Mouse (Mus musculus) spleen, embryonic (tissue): ENCODE data around the gene Slc7a6os.
"Not testable (repeated sequence)": the region's sequence is repeated elsewhere in the genome, so short reads cannot be mapped to it uniquely, and the experiment has no call there.

Source experiments
- CTCF ChIA-PET: fragments of 350-600 bp; sonication (Branson Sonifier 250); formaldehyde crosslinking; loops from one replicate; lab custom pipeline; 2022; lab: Charles Lee

Slc7a6os gene

DNA sequence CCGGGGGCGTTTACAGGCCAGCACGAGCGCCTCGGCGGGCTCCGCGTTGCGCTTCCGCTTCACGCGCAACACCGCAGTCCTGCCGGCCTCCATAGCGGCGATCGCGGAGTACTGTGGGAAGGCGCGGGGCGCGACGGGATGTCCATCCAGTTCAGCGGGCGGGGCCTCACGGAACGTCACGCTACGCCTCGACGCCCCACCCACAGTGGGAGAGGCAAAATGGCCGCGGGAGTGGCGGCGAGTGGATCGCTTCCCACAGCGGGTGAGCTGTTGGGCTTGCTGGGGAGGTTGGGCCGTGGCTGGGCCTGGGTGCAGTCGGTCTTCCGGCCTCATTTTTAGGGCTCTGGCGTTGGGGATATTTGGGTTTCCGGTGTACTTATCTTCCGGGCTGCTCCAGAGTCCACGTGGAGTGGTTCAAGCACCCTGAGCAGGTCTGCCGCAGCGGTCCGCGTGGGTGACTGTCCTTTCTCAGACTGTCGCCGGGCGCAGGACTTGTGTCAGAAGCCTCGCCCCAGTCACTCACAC, at the start of gene Slc7a6os, which contains the start of gene Prmt7:
Gene Slc7a6os, minus strand, starts transcription at position 115 of the 525 bp plus-strand sequence.
Gene Prmt7, plus strand, starts transcription at position 116 of the 525 bp plus-strand sequence.
- CTCF ChIA-PET = interaction anchor here (0.6 kb wide), 1 partner anchor 8 kb away, joined by 8 read pairs; no protein-coding TSS in a partner anchor

DNA sequence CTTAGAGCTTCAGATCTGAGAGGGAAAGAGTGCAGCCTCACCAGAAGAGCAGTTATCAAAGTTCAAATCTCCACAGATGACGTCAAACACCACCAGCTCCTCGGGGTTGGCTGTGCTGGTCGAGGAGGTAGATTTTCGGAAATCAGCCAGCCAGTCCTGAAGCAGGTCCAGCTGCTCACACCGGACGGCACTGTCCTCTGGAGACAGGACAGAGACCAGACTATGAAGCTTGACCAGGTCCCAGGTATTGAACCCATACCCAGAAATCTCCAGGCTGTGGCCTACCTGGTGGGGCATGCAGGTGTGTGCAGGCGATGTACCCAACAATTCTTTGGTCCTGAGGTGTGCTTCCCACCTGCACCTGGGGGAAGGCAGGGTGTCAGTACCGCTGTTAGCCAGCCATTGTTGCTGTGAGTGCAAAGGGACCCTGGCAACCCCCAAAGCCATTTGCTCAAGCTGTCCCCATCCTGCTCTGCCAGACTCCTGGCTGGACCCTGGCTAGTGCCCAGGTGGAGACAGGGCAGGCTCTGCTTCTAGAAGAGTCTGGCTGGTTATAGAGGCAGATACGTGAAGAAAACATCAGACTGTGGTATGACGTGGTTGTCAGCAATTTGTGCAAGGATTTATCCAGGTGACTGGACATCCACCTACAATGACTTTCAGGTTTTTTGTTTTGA, 49.0 kb upstream of the Slc7a6os start:
- CTCF ChIA-PET = no interaction called here

DNA sequence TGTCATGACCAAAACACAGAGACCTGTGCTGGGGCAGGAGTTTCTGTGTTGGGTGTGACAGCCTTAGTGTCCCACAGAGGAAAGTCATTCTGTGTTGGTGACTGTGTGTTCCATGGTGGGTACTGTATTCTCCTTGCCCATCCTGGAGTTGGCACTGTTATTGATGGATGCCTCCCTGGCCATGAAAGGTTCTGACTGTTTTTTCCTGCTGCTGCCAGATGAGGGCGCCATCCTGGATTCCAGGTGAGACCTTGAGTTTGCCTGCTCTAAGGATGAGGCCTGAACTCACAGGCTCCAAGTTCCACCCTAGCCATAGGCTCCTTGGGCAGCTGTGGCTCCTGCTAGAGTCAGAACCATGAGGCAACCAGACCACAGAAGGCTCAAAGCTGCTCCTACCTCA, 47.4 kb upstream of the Slc7a6os start:
- CTCF ChIA-PET = interaction anchor here (1.6 kb wide), 1 partner anchor 145 kb away, joined by 4 read pairs; no protein-coding TSS in a partner anchor

DNA sequence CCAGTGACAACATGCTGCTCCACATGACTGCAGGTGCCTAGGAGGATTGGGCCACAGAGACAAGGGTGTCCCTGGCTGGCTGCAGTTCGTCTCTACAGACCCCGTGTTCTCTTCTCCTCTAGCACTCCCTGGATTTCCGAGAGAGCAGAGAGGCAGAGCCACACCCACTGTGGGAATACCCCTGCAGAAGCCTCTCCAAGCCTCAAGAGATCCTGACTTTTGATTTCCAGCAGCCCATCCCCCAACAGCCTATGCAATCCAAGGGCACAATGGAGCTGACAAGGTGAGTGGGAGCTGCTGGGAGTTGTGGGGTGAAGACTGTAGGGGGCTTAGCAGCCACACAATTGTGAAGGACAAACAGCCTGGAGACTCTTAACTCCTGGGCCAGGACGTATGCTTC, 39.5 kb upstream of the Slc7a6os start:
- CTCF ChIA-PET = no interaction called here

DNA sequence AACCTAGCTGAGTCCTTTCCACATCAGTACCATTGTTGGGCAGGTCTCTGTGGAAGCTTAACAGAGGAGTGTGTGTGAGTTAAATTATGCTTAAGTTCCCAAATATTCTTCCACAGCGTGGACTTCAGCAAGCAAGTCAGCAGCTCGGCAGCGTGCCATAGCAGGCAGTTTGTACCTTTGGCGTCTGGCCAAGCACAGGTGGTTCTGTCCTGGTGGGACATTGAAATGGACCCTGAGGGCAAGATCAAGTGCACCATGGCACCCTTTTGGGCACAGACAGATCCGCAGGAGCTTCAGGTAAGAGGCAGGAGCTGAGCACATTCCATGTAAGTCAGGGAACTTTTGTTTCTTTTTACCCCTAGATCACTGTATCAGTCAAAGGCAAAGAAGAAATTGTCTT, 26.4 kb upstream of the Slc7a6os start:
- CTCF ChIA-PET = no interaction called here

DNA sequence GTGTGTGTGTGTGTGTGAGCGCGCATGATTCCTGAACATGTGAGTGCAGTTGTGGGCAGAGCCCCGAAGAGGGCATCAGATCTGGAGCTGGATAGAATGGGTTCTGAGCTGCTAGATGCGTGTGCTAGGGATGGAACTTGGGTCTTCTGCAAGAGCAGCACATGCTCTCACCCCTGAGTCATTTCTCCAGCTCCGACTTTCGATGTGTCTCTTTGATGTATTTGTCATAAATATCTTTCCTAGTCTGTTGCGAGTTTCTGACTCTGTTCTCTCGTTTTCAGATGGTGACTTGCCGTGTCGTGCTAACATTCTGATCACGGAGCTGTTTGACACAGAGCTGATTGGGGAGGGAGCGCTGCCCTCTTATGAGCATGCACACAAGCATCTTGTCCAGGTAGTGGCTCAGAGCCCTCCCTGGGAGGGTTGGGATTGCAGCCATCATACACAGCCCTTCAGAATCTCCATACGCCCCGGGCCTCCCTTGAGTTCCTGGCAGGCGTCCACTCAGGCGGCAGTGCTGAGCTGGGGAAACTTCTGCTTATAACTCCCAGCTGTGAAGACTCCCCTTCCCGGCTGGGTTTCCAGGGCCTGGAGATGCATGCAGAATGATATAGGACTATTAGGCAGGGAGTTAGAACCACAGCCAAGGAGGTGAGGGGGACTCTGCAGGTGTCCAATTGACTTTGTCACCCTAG, 24.0 kb upstream of the Slc7a6os start:
- CTCF ChIA-PET = no interaction called here

GRCm38 (mm10) chr8:106232751-106233150, 22.0 kb upstream of the Slc7a6os start:
- CTCF ChIA-PET = interaction anchor here (0.6 kb wide), 1 partner anchor 8 kb away, joined by 4 read pairs; no protein-coding TSS in a partner anchor

DNA sequence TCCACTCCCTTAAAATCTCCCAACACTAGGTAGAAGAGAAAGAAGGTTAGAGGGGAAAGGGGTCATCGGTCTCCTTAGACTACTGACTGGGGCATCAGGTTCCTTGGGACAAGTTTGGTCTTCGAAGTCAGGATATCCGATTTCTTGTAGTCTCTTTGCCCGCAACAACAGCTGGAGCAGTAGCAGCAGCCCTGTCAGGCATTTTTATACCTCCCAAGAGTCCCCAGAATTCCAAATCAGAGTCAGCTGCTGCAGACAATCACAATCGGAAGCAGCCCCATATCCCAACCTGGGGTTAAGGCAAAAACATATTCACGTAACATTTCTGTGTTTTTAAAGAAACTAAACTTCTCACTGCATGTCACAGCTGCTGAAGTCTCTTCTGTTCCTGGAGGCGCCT, 20.8 kb upstream of the Slc7a6os start:
- CTCF ChIA-PET = no interaction called here

GRCm38 (mm10) chr8:106226589-106226988, 15.9 kb upstream of the Slc7a6os start:
- CTCF ChIA-PET = no interaction called here

DNA sequence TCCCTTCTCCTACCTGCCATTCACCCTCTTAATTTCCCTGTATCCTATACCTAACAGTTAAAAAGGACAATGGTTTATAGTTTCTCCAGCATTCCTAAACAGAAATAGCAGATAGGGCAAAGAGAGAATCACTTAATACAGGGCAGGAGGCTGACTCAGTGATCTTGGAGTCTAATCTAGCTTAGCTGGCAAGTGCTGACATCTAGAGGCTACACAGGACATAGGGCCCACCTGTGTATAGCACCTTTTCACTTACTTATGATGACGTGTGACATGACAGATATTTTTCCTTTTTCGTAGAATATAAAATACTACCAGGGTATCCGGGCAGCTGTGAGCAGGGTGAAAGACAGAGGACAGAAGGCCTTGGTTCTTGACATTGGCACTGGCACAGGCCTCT, 8.9 kb upstream of the Slc7a6os start:
- CTCF ChIA-PET = no interaction called here

GRCm38 (mm10) chr8:106213959-106214358, 3.2 kb upstream of the Slc7a6os start:
- CTCF ChIA-PET = no interaction called here

DNA sequence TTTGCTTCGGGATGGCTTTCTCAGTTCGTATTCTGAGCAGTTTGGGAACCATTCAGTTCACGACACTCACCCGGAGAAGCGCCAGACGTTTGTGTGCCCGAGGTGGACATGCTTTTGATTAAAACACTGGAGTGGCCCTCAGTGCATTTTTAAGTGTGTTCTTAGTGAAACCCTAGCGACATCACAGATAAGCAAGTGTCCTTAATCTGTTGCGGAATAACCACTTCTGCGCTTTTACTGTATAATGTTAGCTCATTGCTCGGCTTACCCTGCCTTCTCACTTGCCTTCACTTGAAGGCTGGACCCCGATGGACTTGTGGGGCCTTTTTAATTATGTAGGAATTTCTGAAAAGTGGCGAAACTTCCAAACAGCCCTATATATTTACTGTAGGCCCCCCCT, 686 bp upstream of the Slc7a6os start:
- CTCF ChIA-PET = interaction anchor here (0.6 kb wide), 1 partner anchor 9 kb away, joined by 8 read pairs; no protein-coding TSS in a partner anchor

GRCm38 (mm10) chr8:106210035-106210731, 552 bp downstream of the Slc7a6os start:
- CTCF ChIA-PET = no interaction called here

- CTCF ChIA-PET = not testable (repeated sequence)
These were observed 11.1 kb downstream of the Slc7a6os start for GRCm38 (mm10) chr8:106199596-106199995.

DNA sequence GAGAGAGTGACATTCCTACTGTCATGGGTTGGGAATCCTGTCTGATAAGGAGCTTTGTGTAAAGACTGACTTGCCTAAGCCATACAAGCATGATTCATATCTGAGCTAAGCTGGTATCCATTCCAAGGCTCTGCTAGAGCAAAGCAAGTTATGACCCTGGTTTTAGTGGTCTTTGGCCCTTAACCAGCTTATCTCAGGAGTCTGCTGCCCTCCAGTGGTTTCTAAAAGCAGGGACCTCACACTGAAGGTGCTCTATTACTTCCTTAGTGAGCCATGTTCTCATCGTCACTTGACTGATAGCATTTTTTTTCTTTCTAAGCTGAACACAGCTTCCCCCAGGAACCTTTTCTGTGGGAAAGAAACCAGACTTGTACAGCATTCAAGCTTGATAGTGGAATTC, 12.0 kb downstream of the Slc7a6os start:
- CTCF ChIA-PET = interaction anchor here (1.1 kb wide), 1 partner anchor 22 kb away, joined by 3 read pairs; no protein-coding TSS in a partner anchor

- CTCF ChIA-PET = interaction anchor here (0.7 kb wide), 1 partner anchor 375 kb away, joined by 5 read pairs; no protein-coding TSS in a partner anchor
These were observed 16.7 kb downstream of the Slc7a6os start for GRCm38 (mm10) chr8:106194062-106194461.

GRCm38 (mm10) chr8:106193162-106193561, 17.6 kb downstream of the Slc7a6os start:
- CTCF ChIA-PET = no interaction called here

DNA sequence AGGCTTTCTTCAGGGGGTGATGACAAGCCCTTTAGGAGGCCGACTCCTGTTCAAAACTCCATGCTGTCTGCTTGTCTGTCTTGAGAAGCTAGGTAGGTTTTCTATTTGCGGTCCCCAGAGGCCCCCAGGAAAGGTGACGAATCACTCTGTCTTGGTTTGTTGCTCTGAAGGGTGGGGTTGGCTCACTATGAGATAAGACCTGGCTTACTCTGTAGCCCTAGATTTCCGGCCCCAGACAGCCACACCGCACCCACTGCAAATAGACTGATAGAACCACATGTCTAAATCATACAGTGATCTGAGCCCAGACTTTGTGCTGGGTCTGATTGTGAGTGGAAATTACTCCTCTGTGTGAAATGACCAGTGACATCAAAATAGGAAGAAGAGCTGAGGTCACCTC, 19.1 kb downstream of the Slc7a6os start:
- CTCF ChIA-PET = interaction anchor here (0.5 to 0.8 kb wide), 2 partner anchors 34 to 124 kb away, joined by 4 to 13 read pairs; no protein-coding TSS in a partner anchor

DNA sequence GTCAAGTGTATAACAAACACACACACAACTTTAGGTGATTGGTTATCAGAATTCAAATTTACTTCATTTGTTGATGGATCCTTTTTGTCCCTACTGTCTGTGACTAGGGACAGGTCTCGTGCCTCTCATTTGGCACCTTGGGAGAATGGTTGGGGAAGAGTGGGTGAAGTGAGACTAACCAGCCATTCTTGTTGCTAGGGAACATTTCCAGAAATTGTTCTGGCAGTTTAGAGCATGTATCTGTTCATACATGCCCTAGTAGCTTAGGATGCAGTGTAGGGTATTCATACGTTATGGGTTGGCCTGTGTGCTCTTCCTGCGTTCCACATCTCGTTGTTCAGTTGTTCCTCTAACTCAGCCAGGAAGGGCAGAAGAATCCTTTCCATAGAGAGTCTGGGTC, 21.6 kb downstream of the Slc7a6os start:
- CTCF ChIA-PET = interaction anchor here (0.5 to 0.8 kb wide), 2 partner anchors 19 to 24 kb away, joined by 3 to 10 read pairs; no protein-coding TSS in a partner anchor

- CTCF ChIA-PET = no interaction called here
These were observed 24.3 kb downstream of the Slc7a6os start for GRCm38 (mm10) chr8:106186394-106186793.

DNA sequence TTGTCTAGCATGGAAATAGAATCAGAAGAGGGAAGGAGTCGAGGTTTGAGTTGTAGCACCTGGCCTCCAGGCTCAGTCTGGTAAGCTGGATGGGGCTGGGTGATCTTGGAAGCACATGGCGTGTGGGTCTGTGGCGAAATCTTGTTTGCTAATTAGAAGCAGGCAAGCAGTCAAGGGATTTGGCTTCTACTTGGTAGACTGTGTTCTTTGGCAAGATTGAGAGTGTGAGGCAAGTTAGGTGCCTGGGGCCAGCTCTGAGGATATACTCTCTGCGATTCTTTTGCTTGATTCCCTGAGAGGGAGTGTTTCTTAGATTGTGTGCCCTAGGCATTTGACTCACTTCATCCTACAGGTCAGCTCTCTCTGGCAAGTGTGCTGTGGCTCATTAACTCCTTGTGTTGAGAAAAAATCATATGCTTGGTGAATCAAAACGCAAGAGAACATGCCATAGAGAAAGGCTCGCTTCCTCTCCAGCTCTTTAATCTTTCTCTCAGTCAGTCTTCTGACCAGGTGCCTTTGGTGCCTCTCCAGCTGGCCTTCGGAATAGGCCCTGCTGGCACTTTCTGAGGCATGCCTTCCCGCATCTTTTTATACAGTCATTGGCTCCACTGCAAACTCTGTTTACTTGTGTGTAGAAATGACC, 25.0 kb downstream of the Slc7a6os start:
- CTCF ChIA-PET = no interaction called here
